Mouse (Mus musculus) forebrain, embryonic 14.5 days (tissue): ENCODE data around the gene Ubr7. TPM values are rescaled to one million over a fixed set of nuclear protein-coding genes. Genes with fewer than 3 reads are reported as not detected.

Experiments
- ATAC-seq: fragments of 200-750 bp; cut with Nextera tagmentation; 2 replicates; pipeline ENCODE4 v1.8.0; 2017; ENCODE audit warnings: mild to moderate bottlenecking, moderate library complexity
- DNase-seq: peaks from one replicate; pipeline ENCODE4 v3.0.0-alpha.2; 2015; ENCODE audit warnings: low spot score
- H3K27ac ChIP-seq: fragments of 300-500 bp; sonication (generic); 2 replicates; pipeline ENCODE4 v1.5.1; 2014; ENCODE audit warnings: low read depth, mild to moderate bottlenecking, control low read depth, low read length, moderate library complexity
- H3K27me3 ChIP-seq: fragments of 300-500 bp; sonication (generic); replicated peaks from 2 replicates; pipeline ENCODE4 v1.6.1; 2014; ENCODE audit warnings: low read length, control low read depth, mixed read lengths; ENCODE audit not compliant: control insufficient read depth, insufficient read depth
- H3K36me3 ChIP-seq: fragments of 300-500 bp; sonication (generic); 2 replicates; pipeline ENCODE4 v1.6.1; 2014; ENCODE audit warnings: low read length, control low read depth; ENCODE audit not compliant: control insufficient read depth, insufficient read depth
- H3K4me1 ChIP-seq: fragments of 300-500 bp; sonication (generic); 2 replicates; pipeline ENCODE4 v1.6.1; 2014; ENCODE audit warnings: antibody characterized with exemption, low read length, control low read depth; ENCODE audit not compliant: control insufficient read depth, insufficient read depth
- H3K4me2 ChIP-seq: fragments of 300-500 bp; sonication (generic); 2 replicates; pipeline ENCODE4 v1.6.1; 2014; ENCODE audit warnings: mild to moderate bottlenecking, control low read depth, low read length
- H3K4me3 ChIP-seq: fragments of 300-500 bp; sonication (generic); 2 replicates; pipeline ENCODE4 v1.5.1; 2014; ENCODE audit warnings: low read depth, low read length, control low read depth
- H3K9ac ChIP-seq: fragments of 300-500 bp; sonication (generic); 2 replicates; pipeline ENCODE4 v1.6.1; 2014; ENCODE audit warnings: mild to moderate bottlenecking, low read length, control low read depth, moderate library complexity
- H3K9me3 ChIP-seq: fragments of 300-500 bp; sonication (generic); replicated peaks from 2 replicates; pipeline ENCODE4 v1.6.1; 2016; ENCODE audit warnings: low read length, control low read depth, mixed read lengths; ENCODE audit not compliant: control insufficient read depth
- WGBS: fragments of 180-500 bp; shearing (Covaris S2); extraction: QIAGEN DNeasy Blood & Tissue Kit; methylation state at CpG from one replicate; pipeline ENCODE4 v1.1.7; 2014; 5-methylcytosine and 5-hydroxymethylcytosine counted together
- polyA plus RNA-seq: library from polyadenylated mRNA; unstranded; fragments of >200 nt; fragmentation: Nextera tagmentation; extraction: Ambion mirVana; gene quantifications from 2 replicates; pipeline ENCODE4 v1.2.1, GENCODE M21; 2014

Ubr7 gene
- polyA plus RNA-seq, 1 experiment from 2014 or later = 58.2 TPM

- no peak overlapping the region for H3K9ac ChIP-seq
- H3K27me3 ChIP-seq = no peaks in the 10 kb centered on the region
- ATAC-seq (no peak), DNase-seq (no peak)
- no peak overlapping the region for H3K27ac ChIP-seq
- H3K9me3 ChIP-seq = no peaks in the 10 kb centered on the region
- no peaks in the 10 kb centered on the region for H3K36me3 ChIP-seq
- 78% methylated on average over 5 of the region's 5 CpGs for WGBS
- no peak overlapping the region for H3K4me2 ChIP-seq
- H3K4me3 ChIP-seq = no peak overlapping the region
- H3K4me1 ChIP-seq = peaks cover 8% of the 10 kb centered on the region
Observed at GRCm38 (mm10) chr12:102739096-102739495, 18.7 kb upstream of the Ubr7 start.

- Histone ChIP-seq H3K9ac (no peak overlapping the region), H3K36me3 (no peaks in the 10 kb centered on the region), H3K27ac (no peak overlapping the region), H3K9me3 (no peaks in the 10 kb centered on the region), H3K4me1 (peaks cover 18% of the 10 kb centered on the region), H3K4me3 (no peak overlapping the region), H3K4me2 (no peak overlapping the region), H3K27me3 (no peaks in the 10 kb centered on the region)
- ATAC-seq (no peak), DNase-seq (peak; percentile 58)
- WGBS = 65% methylated on average over 3 of the region's 3 CpGs
Observed at GRCm38 (mm10) chr12:102740285-102740684, 17.5 kb upstream of the Ubr7 start.

- ATAC-seq = no peak
- no peak overlapping the region; the same call in 1 of the 2 replicates for H3K4me2 ChIP-seq
- H3K9ac ChIP-seq = no peak overlapping the region
Observed at GRCm38 (mm10) chr12:102742056-102742455, 15.7 kb upstream of the Ubr7 start.

DNA sequence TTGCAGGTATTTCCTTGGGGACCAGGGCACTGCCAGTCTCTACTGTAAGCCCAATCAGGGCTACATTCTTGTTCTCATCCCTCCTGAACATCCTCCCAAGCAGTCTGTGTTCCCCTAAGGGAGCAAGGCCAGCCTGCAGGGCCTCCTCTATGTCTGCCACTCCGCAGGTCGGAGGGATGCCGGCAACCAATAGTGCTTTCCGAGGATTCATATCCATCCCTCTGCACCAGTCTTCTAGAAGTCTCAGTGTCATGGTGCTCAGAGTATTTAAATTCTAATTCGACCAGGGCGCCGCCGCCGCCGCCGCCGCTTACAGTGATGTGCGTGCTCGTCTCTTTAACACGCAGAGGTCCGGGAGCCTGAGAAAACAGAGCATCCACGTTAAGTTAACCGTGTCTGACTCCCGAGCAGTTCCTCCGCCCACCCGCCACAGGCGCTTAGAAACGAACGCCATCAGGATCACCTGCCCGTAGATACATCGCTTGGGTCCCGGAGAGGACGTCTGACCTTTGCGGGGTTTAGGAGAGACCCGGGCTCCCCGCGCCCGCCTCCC lies 14.7 kb upstream of the Ubr7 start:
- WGBS = 1% methylated on average over 33 of the region's 33 CpGs
- Histone ChIP-seq H3K27me3 (no peaks in the 10 kb centered on the region), H3K27ac (peak overlapping the region; percentile 88), H3K9ac (peak overlapping the region; percentile 86), H3K36me3 (peaks cover 5% of the 10 kb centered on the region), H3K9me3 (no peaks in the 10 kb centered on the region), H3K4me2 (peak overlapping the region; percentile 93), H3K4me3 (peak overlapping the region; percentile 87), H3K4me1 (peaks cover 18% of the 10 kb centered on the region)
- ATAC-seq (peak; percentile 72), DNase-seq (no peak)

More at GRCm38 (mm10) chr12:102742056-102742455, 15.7 kb upstream of the Ubr7 start:
- no peak for DNase-seq
- Histone ChIP-seq H3K27ac (no peak overlapping the region), H3K4me3 (no peak overlapping the region), H3K36me3 (peaks cover 3% of the 10 kb centered on the region; the same call in 1 of the 2 replicates), H3K9me3 (no peaks in the 10 kb centered on the region), H3K4me1 (peaks cover 18% of the 10 kb centered on the region), H3K27me3 (no peaks in the 10 kb centered on the region)
- 92% methylated on average over 7 of the region's 7 CpGs for WGBS

DNA sequence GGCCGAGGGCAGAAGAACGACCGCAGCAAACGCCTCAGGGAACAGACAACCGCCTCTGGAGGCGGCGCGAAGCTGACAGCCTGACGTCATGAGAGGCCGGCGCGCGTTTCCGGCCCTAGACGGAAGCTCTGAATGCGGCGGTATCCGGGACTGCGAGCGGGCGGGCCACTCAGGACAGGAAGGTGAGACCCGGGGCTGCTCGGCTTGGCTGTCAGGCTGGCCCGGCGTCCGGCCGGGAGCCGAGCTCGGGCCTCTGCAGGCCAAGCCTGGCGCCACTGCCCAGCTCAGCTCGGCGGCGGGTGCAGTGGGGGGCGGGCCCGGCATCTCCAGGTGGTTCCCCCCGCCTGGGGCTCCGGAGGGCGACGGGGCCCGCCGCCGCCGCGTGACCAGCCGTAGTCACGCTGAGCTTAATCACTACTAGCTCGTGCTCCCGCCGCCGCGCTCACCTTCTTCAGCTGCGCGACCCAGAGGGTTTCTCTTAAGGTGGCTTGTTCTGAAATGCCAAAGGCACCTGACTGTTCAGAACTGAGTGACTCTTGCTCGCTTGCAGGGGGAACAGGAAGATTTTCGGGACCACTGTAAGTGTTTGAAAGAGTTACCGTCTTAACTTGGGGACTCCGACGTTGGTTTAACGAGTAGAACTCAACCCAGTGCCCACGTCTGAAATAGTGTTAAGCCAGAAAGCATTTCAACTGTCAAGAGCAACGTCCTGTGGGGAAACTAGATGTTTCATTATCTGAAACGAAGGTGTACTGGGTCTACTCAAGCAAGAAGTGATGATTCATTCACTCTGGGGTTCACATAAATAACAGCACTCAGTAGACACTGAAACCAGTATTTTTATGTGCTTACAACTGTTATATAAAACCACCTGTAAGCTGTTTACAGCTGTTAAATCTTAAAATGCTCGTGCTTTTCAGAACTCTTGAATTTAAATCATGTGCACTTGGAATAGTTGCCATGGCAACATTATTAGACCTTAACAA lies 13.9 kb upstream of the Ubr7 start, which contains the start of the genes Moap1 and Tmem251:
Gene Moap1, minus strand, starts transcription at position 73 of the 986 bp plus-strand sequence.
Gene Tmem251, plus strand, starts transcription at position 174 of the 986 bp plus-strand sequence.
- peak; percentile 99 for ATAC-seq
- peaks cover 18% of the 10 kb centered on the region for H3K4me1 ChIP-seq

GRCm38 (mm10) chr12:102744839-102745238 lies 12.9 kb upstream of the Ubr7 start:
- no peaks in the 10 kb centered on the region for H3K9me3 ChIP-seq
- WGBS = 55% methylated on average over 6 of the region's 6 CpGs
- H3K27me3 ChIP-seq = no peaks in the 10 kb centered on the region
- ATAC-seq (no peak), DNase-seq (no peak)
- H3K9ac ChIP-seq = no peak overlapping the region
- H3K36me3 ChIP-seq = peaks cover 17% of the 10 kb centered on the region
- H3K4me1 ChIP-seq = peaks cover 18% of the 10 kb centered on the region
- peak overlapping the region; percentile 93; the same call in 1 of the 2 replicates for H3K4me2 ChIP-seq
- no peak overlapping the region; the same call in 1 of the 2 replicates for H3K4me3 ChIP-seq
- no peak overlapping the region for H3K27ac ChIP-seq

More for the DNA sequence above, 13.9 kb upstream of the Ubr7 start, which contains the start of the genes Moap1 and Tmem251:
- H3K4me2 ChIP-seq = peak within 1 kb of the TSS; percentile 93
- peak within 1 kb of the TSS; percentile 88 for H3K27ac ChIP-seq
- DNase-seq = peak; percentile 94
- H3K36me3 ChIP-seq = peaks cover 11% of the 10 kb centered on the region
- H3K27me3 ChIP-seq = no peaks in the 10 kb centered on the region
- H3K4me3 ChIP-seq = peak within 1 kb of the TSS; percentile 87
- no peaks in the 10 kb centered on the region for H3K9me3 ChIP-seq
- peak within 1 kb of the TSS; percentile 86 for H3K9ac ChIP-seq
- under 1% methylated on average over 59 of the region's 63 CpGs for WGBS

- 86% methylated on average over 3 of the region's 3 CpGs for WGBS
- DNase-seq (no peak), ATAC-seq (no peak)
- no peak overlapping the region for H3K4me3 ChIP-seq
- no peaks in the 10 kb centered on the region for H3K27me3 ChIP-seq
- no peak overlapping the region for H3K27ac ChIP-seq
- no peak overlapping the region for H3K9ac ChIP-seq
- H3K36me3 ChIP-seq = peaks cover 17% of the 10 kb centered on the region
- no peaks in the 10 kb centered on the region for H3K9me3 ChIP-seq
- H3K4me2 ChIP-seq = no peak overlapping the region
- H3K4me1 ChIP-seq = peaks cover 11% of the 10 kb centered on the region
Observed at GRCm38 (mm10) chr12:102748256-102748655, 9.5 kb upstream of the Ubr7 start.

- ATAC-seq (no peak), DNase-seq (no peak)
- Histone ChIP-seq H3K4me3 (peak overlapping the region; percentile 80), H3K27me3 (no peaks in the 10 kb centered on the region), H3K9me3 (no peaks in the 10 kb centered on the region), H3K9ac (peak overlapping the region; percentile 74; the same call in 1 of the 2 replicates), H3K4me2 (peak overlapping the region; percentile 65), H3K27ac (no peak overlapping the region), H3K4me1 (peaks cover 9% of the 10 kb centered on the region), H3K36me3 (peaks cover 4% of the 10 kb centered on the region; the same call in 1 of the 2 replicates)
- WGBS = 83% methylated on average over 7 of the region's 7 CpGs
Observed at GRCm38 (mm10) chr12:102756304-102756703, 1.5 kb upstream of the Ubr7 start.
